Mouse (Mus musculus) limb, embryonic 14.5 days (tissue): ENCODE measurements around the gene Raph1. TPM values are rescaled to one million over a fixed set of nuclear protein-coding genes. Genes with fewer than 3 reads are reported as not detected.

Experiments used
- ATAC-seq: fragments of 200-750 bp; cut with Nextera tagmentation; 2 replicates; pipeline ENCODE4 v1.8.0; 2017; ENCODE audit warnings: low read depth, moderate number of reproducible peaks, moderate TSS enrichment; ENCODE audit not compliant: low FRiP score
- DNase-seq: peaks from one replicate; pipeline ENCODE4 v3.0.0-alpha.2; 2015; ENCODE audit warnings: low spot score
- H3K27ac ChIP-seq: fragments of 300-500 bp; sonication (generic); replicated peaks from 2 replicates; pipeline ENCODE4 v1.5.1; 2014; ENCODE audit warnings: low read depth, mild to moderate bottlenecking, low read length, moderate library complexity, mixed read lengths
- H3K27me3 ChIP-seq: fragments of 300-500 bp; sonication (generic); 2 replicates; pipeline ENCODE4 v1.6.1; 2014; ENCODE audit warnings: low read length, mixed read lengths; ENCODE audit not compliant: control insufficient read depth, insufficient read depth
- H3K36me3 ChIP-seq: fragments of 300-500 bp; sonication (generic); 2 replicates; pipeline ENCODE4 v1.6.1; 2014; ENCODE audit warnings: mild to moderate bottlenecking, low read length, moderate library complexity, mixed read lengths; ENCODE audit not compliant: control insufficient read depth, insufficient read depth
- H3K4me1 ChIP-seq: fragments of 300-500 bp; sonication (generic); 2 replicates; pipeline ENCODE4 v1.6.1; 2014; ENCODE audit warnings: antibody characterized with exemption, low read length, mixed read lengths; ENCODE audit not compliant: control insufficient read depth, insufficient read depth
- H3K4me2 ChIP-seq: fragments of 300-500 bp; sonication (generic); replicated peaks from 2 replicates; pipeline ENCODE4 v1.6.1; 2014; ENCODE audit warnings: low read depth, mild to moderate bottlenecking, low read length, moderate library complexity; ENCODE audit not compliant: severe bottlenecking
- H3K4me3 ChIP-seq: fragments of 300-500 bp; sonication (generic); replicated peaks from 2 replicates; pipeline ENCODE4 v1.5.1; 2014; ENCODE audit warnings: low read length
- H3K9ac ChIP-seq: fragments of 300-500 bp; sonication (generic); 2 replicates; pipeline ENCODE4 v1.6.1; 2014; ENCODE audit warnings: mild to moderate bottlenecking, low read depth, low read length, moderate library complexity; ENCODE audit not compliant: severe bottlenecking
- H3K9me3 ChIP-seq: fragments of 300-500 bp; sonication (generic); 2 replicates; pipeline ENCODE4 v1.6.1; 2016; ENCODE audit warnings: low read length; ENCODE audit not compliant: control insufficient read depth
- POLR2A ChIP-seq: fragments of 200-500 bp; IDR thresholded peaks from 2 replicates; pipeline ENCODE4 v1.8.0; 2012; ENCODE audit warnings: inconsistent platforms, mild to moderate bottlenecking, moderate library complexity, borderline replicate concordance; ENCODE audit not compliant: insufficient read depth, insufficient read length; ENCODE audit errors: extremely low read depth
- WGBS: fragments of 180-500 bp; shearing (Covaris S2); extraction: QIAGEN DNeasy Blood & Tissue Kit; methylation state at CpG from one replicate; pipeline ENCODE4 v1.1.7; 2014; 5-methylcytosine and 5-hydroxymethylcytosine counted together
- polyA plus RNA-seq, 2 experiments: library from polyadenylated mRNA; depleted of rRNA in 1 of 2; stranded (reverse) in 1 of 2; unstranded in 1 of 2; fragments of >200 nt; fragmentation: Nextera tagmentation in 1 of 2; extraction: Ambion mirVana in 1 of 2; gene quantifications; 2 replicates each; pipeline versions ENCODE4 v1.2.1 to v1.2.3; 2012 to 2014

The Raph1 gene
- polyA plus RNA-seq (2012; rRNA removed) (25.6 and 26.5 TPM in 2 replicates), polyA plus RNA-seq (2014; fragmentation: Nextera tagmentation; extraction: Ambion mirVana) (23.1 and 30.4 TPM in 2 replicates)

GRCm38 (mm10) chr1:60566631-60567311 lies at the start of gene Raph1:
TSS of gene Raph1 (minus strand) at chr1:60567104.
- DNase-seq, result peak; percentile 89
- Histone ChIP-seq H3K4me3 (peak within 1 kb of the TSS; percentile 96), H3K9ac (peak within 1 kb of the TSS; percentile 89), H3K36me3 (no peaks in the 10 kb centered on the region), H3K4me2 (peak within 1 kb of the TSS; percentile 85), H3K4me1 (peaks cover 11% of the 10 kb centered on the region; the same call in 1 of the 2 replicates), H3K9me3 (no peaks in the 10 kb centered on the region), H3K27ac (peak within 1 kb of the TSS; percentile 87), H3K27me3 (no peaks in the 10 kb centered on the region)
- TF ChIP-seq POLR2A, result 0 out of 2 replicates have a peak, but pooled peaks have one; percentile 50
- WGBS, result under 1% methylated on average over 64 of the region's 92 CpGs
- peak; percentile 97 for ATAC-seq

GRCm38 (mm10) chr1:60615703-60616102 lies 48.8 kb upstream of the Raph1 start:
- no peak for DNase-seq
- H3K27me3 ChIP-seq, result no peaks in the 10 kb centered on the region
- H3K4me1 ChIP-seq, result no peaks in the 10 kb centered on the region
- H3K4me3 ChIP-seq, result no peak overlapping the region
- H3K9ac ChIP-seq, result no peak overlapping the region
- 69% methylated on average over 1 of the region's 1 CpGs for WGBS
- no peak for TF ChIP-seq POLR2A
- no peaks in the 10 kb centered on the region for H3K36me3 ChIP-seq
- no peaks in the 10 kb centered on the region for H3K9me3 ChIP-seq
- ATAC-seq, result no peak
- no peak overlapping the region for H3K4me2 ChIP-seq
- no peak overlapping the region for H3K27ac ChIP-seq

- Histone ChIP-seq H3K9ac (no peak overlapping the region), H3K27me3 (no peaks in the 10 kb centered on the region), H3K9me3 (no peaks in the 10 kb centered on the region), H3K4me2 (no peak overlapping the region), H3K27ac (no peak overlapping the region), H3K4me3 (no peak overlapping the region), H3K36me3 (no peaks in the 10 kb centered on the region), H3K4me1 (no peaks in the 10 kb centered on the region)
- TF ChIP-seq POLR2A, result no peak
- no peak for ATAC-seq
- DNase-seq, result no peak
- 80% methylated on average over 1 of the region's 1 CpGs for WGBS
Measured at GRCm38 (mm10) chr1:60614902-60615301, 48.0 kb upstream of the Raph1 start.

DNA sequence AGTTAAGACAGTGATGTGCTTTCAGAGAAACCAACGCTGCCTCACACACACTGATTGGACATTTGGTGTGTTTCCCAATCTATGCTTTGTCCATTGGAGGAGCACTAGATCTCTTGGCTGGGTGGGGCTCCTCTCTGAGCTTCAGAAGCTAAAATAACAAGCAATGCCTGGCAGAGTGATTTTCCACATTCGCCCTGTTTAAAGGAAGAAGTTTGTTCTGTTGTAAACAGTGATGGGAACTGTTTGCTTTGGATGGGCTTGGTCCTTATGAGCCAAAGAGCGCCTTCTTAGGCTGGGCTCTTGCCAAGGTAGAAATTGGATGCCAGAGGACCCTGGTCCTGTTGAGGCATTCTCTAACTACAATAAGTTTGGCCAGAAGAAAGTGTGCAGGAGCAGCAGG lies 45.1 kb upstream of the Raph1 start:
- Histone ChIP-seq H3K27ac (no peak overlapping the region), H3K36me3 (no peaks in the 10 kb centered on the region), H3K4me3 (no peak overlapping the region), H3K9me3 (no peaks in the 10 kb centered on the region), H3K9ac (no peak overlapping the region), H3K4me1 (no peaks in the 10 kb centered on the region), H3K4me2 (no peak overlapping the region), H3K27me3 (no peaks in the 10 kb centered on the region)
- DNase-seq (no peak), ATAC-seq (no peak)
- WGBS, result 81% methylated on average over 3 of the region's 3 CpGs
- no peak for TF ChIP-seq POLR2A

DNA sequence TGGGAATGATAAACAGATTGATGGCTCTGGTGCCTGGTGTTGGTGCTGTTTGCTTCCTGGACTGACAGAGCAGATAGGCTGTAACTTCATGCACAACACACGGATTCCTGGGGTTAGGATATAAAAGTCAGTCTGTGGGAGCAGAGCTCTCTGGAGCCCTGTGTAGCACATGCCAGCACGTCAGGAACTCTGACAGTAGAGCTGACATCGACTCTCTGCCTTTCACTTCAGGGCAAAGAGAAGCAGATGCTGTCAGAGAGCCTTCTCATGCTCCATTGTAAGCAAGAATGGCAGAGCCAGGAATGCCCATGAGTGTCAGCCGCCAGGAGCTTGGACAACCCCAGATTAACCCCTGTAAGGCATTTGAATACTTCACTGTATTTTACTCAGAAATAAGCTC lies 43.7 kb upstream of the Raph1 start:
- Histone ChIP-seq H3K9ac (no peak overlapping the region), H3K36me3 (no peaks in the 10 kb centered on the region), H3K4me2 (no peak overlapping the region), H3K4me1 (no peaks in the 10 kb centered on the region), H3K27me3 (no peaks in the 10 kb centered on the region), H3K4me3 (no peak overlapping the region), H3K9me3 (no peaks in the 10 kb centered on the region), H3K27ac (no peak overlapping the region)
- 63% methylated on average over 4 of the region's 4 CpGs for WGBS
- ATAC-seq, result no peak
- TF ChIP-seq POLR2A, result no peak
- DNase-seq, result no peak
